Mouse (Mus musculus): ENCODE measurements around the gene Clca1.
"Not testable (repeated sequence)": the region's sequence is repeated elsewhere in the genome, so short reads cannot be mapped to it uniquely, and the experiment has no call there.

Gene Clca1

GRCm38 (mm10) chr3:145032676-145033075 is at the start of gene Clca1:
TSS of gene Clca1 (minus strand) at chr3:145032776.
- DNase-seq (ENCODE audit: inconsistent age in 2 of 2, low spot score in 1 of 2) = no peak

DNA sequence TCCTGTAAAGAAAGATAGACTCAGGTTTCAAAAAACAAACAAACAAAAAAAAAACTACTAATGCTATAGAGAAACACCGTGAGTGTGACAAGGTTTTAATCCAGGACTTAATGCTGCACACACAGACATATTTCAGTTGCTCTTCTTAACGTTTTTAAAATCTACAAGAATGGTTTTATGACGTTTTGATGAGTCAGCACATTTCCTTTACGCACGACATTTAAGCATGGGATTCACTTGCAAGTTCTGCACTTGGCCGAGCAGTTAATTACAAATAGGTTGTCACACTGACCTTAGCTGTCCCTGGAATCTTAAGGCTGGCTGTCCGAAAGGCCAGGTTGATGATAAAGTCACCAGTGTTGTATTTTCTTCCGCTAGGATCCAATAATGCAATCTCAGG is 48.3 kb upstream of the Clca1 start:
- DNase-seq (ENCODE audit: inconsistent age in 2 of 2, low spot score in 1 of 2) = no peak

DNA sequence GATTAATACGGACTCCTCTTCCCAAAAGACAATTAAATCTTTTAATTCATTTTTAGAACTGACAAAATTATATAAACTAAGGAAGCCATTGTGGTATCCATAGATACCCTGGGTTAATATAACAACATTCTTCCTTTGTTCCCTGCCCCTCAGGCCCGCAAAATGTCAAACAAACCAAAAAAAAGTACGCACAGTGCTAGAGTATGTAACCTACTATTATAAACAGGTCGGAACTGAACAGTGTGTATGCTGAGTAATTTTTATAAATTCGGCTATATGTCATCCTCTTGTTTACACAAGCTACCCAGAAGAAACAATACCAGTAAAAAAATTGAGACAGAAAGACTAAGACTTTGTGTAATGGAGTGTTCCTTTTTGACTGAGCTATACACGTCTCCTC is 45.8 kb upstream of the Clca1 start:
- DNase-seq (ENCODE audit: inconsistent age in 2 of 2, low spot score in 1 of 2) = no peak

DNA sequence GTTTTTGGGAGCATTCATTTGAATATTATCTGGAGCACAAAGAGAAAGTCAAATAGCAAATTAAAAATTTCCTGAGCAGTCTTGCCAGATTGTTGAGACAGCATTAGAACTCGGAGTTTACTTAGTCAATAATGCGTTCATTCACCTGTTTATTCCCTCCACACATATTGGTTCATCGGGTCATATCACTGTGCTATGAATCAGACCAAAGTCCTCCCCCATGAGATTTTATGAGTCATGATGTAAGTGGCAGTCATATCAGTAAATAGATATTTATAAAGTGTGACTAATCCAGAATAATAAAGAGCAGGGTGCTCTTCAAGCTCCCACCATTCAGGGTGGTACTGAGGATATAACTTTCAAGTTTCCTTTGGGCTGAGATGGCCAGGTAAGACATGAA is 39.8 kb upstream of the Clca1 start:
- DNase-seq (ENCODE audit: inconsistent age in 2 of 2, low spot score in 1 of 2) = no peak

DNA sequence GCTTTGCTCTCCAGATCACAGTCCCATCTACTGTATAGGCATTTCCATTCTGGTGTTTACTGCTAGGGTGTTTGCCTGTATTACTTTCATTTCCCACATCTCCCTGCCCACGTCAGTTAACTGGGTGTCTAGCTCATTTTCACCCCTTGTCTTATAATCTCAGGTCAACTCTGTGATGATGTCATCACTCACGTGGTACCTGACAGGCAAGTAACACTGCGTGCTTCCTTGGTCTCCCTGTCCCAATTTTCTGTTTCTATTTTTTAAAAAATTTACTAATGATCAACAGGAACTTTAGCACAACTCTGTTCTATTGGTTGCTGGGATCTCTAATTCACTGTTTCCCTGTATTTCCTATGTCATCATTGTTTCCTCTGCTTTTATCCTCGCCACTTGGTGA is 36.4 kb upstream of the Clca1 start:
- DNase-seq (ENCODE audit: inconsistent age in 2 of 2, low spot score in 1 of 2) = no peak

DNA sequence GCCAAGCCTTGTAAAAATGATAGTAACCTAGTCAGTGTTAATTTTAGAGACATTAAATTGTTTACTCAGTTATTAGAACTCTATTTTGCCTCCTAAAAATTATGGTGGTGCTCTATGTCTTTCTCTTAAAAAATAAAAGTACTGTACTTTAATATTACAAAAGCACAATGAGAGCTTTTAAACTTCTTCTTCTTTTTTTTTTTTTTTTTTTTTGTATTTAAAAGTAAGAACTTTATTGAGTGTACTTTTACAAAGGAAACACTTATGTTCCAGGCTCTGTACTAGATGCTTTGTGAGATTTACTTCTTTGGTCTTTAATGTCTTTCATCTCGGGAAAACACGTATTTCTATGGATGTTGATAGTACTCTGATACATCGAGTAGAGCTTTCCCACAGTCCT is 22.6 kb upstream of the Clca1 start:
- not testable (repeated sequence) for DNase-seq (ENCODE audit: inconsistent age in 2 of 2, low spot score in 1 of 2)

- DNase-seq (ENCODE audit: inconsistent age in 2 of 2, low spot score in 1 of 2) = peak in 1 of 2 experiments; percentile 13
These were observed 17.2 kb upstream of the Clca1 start for GRCm38 (mm10) chr3:145049820-145050219.

- DNase-seq (ENCODE audit: inconsistent age in 2 of 2, low spot score in 1 of 2) = no peak
These were observed 6.2 kb upstream of the Clca1 start for GRCm38 (mm10) chr3:145038813-145039212.

- DNase-seq (ENCODE audit: inconsistent age in 2 of 2, low spot score in 1 of 2) = no peak
These were observed 4.5 kb downstream of the Clca1 start for GRCm38 (mm10) chr3:145028036-145028435.

GRCm38 (mm10) chr3:145026750-145027149 is 5.8 kb downstream of the Clca1 start:
- peak; percentile 23 to 71 for DNase-seq (ENCODE audit: inconsistent age in 2 of 2, low spot score in 1 of 2)

DNA sequence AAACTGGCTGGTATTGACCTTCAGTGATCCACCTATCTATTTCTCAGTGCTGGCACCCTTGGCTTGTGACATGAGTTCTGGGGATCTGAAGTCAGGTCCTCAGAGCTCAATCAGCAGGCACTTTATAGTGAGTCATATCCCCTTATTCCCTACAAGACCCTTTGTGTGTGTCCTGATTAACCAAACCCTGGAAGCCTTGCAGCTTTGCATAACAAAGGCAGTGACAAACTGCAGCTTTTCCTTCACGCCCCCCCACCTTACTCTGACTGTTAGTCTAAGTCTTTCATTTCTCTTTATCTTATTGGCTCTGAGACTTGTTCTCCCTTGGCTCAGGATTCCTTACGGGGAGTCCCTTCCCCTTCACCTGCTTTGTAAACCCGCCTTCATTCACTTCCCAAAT is 14.8 kb downstream of the Clca1 start:
- no peak for DNase-seq (ENCODE audit: inconsistent age in 2 of 2, low spot score in 1 of 2)

DNA sequence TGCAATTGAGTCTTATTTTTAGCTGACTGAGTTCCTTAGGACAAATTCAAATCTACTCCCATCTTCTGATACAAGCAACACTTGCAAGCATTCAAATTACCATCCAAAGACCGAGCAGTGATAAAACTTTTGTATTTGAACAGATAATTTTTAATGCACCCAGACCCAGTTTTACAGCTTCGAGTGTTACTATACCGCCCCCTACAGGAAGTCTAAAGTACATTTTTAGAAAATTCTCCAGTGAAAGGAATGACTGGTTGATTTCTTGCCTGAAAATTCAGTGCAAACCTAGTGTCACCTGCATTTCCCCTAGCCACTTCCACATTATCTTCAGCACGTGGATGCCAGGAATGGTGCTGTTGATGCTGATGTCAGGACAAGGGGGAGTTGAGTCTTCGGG is 28.2 kb downstream of the Clca1 start:
- peak in 1 of 2 experiments; percentile 38 for DNase-seq (ENCODE audit: inconsistent age in 2 of 2, low spot score in 1 of 2)

GRCm38 (mm10) chr3:145000912-145001311 is 31.7 kb downstream of the Clca1 start:
- DNase-seq (ENCODE audit: inconsistent age in 2 of 2, low spot score in 1 of 2) = no peak

DNA sequence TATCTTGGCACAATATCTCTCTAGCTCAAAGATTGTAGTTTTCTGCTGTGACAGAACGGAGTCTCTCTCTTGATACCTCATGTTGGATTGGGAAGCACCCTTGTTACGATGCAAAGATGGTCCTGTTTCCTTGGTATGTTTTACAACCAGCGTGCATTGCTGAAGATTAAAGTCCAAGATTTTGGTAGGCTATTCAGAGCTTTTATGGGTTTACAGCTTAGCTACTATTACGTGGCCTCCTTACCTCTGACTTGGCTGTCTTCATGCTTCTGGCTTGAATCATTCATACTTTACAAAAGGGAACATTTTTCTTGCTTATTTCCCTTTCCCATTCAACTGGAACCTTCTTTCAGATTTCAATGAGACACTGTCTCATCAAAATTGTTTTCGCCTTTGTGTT is 39.5 kb downstream of the Clca1 start:
- no peak for DNase-seq (ENCODE audit: inconsistent age in 2 of 2, low spot score in 1 of 2)

DNA sequence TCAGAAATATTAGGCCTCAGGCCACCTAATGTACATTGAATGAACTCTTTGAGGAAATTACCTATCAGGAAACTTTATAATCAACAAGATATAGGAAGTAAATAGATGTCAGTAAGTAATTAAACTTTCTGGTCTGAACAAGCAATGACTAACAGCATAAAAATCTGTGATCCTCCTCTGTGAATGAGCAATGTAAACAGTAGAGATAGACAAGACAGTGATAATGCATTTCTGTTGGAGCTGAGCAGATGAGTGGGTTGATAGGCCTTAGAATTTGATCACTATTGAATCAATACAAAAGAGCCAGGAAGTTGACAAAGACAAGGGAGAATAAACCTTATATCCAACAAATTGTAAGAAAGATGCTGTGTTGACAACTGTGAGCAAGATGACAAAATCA is 40.0 kb downstream of the Clca1 start:
- DNase-seq (ENCODE audit: inconsistent age in 2 of 2, low spot score in 1 of 2) = no peak

- DNase-seq (ENCODE audit: inconsistent age in 2 of 2, low spot score in 1 of 2) = no peak
These were observed 46.7 kb downstream of the Clca1 start for GRCm38 (mm10) chr3:144985890-144986289.

DNA sequence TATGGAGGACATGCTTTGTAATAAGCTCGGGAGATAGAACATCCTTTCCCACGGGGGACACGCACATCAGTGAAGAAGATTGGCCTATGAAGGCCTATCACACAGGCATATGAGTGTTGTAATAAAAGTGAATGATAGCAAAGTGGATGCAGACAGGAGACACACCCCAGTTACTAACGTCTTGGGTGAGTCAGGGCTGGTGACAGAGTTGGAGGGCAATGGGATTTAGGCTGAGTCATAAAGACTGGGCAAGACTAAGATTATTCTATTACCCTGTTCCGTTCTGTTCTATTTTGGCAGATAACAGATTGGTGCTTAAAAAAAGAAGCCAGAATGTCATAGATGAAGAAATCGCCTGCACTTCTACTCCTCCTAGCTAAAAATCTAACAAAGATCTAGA is 52.0 kb downstream of the Clca1 start:
- DNase-seq (ENCODE audit: inconsistent age in 2 of 2, low spot score in 1 of 2) = peak; percentile 48 to 57

GRCm38 (mm10) chr3:144977631-144978030 is 54.9 kb downstream of the Clca1 start:
- no peak for DNase-seq (ENCODE audit: inconsistent age in 2 of 2, low spot score in 1 of 2)

DNA sequence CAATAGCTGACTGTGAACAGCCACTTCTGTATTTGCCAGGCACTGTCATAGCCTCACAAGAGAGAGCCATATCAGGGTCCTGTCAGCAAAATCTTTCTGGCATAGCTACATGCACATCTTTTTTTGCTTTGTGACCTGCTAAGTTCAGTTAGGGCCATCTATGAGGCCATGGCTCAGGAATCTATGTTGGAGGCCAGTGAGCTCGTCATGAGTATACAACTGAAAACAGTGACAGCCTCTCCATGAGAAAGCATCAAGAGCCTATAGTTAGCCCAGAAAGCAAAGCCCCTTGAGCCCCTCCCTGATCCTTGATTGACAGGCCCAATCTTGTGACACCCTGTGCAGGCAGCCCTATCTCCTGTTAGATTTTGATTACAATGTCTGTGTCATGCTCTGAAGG is 56.5 kb downstream of the Clca1 start:
- DNase-seq (ENCODE audit: inconsistent age in 2 of 2, low spot score in 1 of 2) = peak in 1 of 2 experiments; percentile 20

DNA sequence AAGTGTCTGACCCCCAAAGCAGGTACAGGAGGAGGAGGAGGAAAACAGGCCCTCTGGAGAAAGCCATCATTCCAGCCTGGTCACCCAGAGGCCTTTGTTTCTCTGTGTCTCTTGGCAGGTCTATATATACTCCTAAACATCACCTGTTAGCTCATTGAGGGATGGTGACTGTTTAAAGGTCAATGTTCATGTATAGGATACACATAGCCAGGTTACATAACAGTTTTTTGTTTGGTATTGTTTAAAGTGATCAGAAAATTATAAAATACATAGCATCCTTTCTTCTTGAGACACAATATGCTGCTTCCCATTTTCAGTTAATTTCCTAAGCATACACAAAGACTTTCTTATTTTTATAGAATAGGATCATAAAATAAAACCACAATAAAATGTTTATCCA is 57.6 kb downstream of the Clca1 start, which contains the start of gene Clca4a:
Gene Clca4a, minus strand, starts transcription at position 101 of the 400 bp plus-strand sequence.
- DNase-seq (ENCODE audit: inconsistent age in 2 of 2, low spot score in 1 of 2) = no peak

- peak; percentile 22 to 58 for DNase-seq (ENCODE audit: inconsistent age in 2 of 2, low spot score in 1 of 2)
These were observed 60.9 kb downstream of the Clca1 start for GRCm38 (mm10) chr3:144971553-144972270.

- no peak for DNase-seq (ENCODE audit: inconsistent age in 2 of 2, low spot score in 1 of 2)
These were observed 62.8 kb downstream of the Clca1 start for GRCm38 (mm10) chr3:144969755-144970154.

DNA sequence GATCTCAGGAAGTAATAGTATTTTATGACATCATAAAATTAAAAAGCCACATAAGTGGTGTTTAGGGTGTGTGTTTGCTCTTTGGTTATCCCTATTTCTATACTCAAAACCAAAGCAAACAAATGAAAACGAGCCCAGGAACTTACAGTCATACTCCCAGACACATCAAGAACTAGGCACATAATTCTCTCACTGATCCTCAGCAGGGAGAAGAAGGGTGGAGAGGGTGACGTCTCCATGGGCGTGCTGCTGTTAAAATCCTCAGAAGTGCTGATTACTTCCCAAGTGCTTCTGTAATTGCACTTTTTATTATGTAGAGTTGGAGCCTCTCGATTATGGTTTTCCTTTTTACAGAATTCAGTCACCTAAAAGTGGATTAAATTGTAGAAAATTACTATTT is 66.5 kb downstream of the Clca1 start:
- no peak for DNase-seq (ENCODE audit: inconsistent age in 2 of 2, low spot score in 1 of 2)

All from adrenal gland, adult (tissue).